Mouse (Mus musculus): ENCODE measurements around the gene Col20a1.

- TF ChIP-seq CTCF (IDR thresholded peaks at IDR 0.05; ENCODE audit: low read depth), result no peak
- no peak for TF ChIP-seq EP300 (IDR thresholded peaks at IDR 0.05; ENCODE audit: low read depth)
Measured at GRCm38 (mm10) chr2:181048252-181048945, 62.1 kb downstream of the Col20a1 start.
